Mouse (Mus musculus): ENCODE measurements around the gene Senp1. TPM values are rescaled to one million over a fixed set of nuclear protein-coding genes. Genes with fewer than 3 reads are reported as not detected.

The Senp1 gene
- polyA plus RNA-seq, 1 experiment from 2014 or later = 17.1 TPM

DNA sequence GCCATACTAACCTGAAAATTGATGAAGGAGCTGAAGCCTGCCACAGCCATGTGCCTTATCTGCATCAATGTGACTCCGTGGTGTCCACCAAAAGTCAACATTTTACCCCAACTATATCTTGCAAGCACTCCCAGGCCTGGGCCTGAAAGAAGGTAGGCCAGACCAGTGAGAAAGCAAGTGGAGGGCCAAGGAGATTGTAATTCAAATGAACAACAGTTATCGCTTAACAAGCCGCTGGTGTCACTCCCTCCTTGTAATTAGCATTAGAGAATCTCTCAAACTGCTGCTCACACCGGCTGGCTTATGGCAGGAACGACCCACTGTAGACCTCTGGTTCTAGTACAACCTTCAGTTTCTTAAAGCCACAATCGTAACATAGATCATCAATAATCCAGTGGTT lies 16.6 kb downstream of the Senp1 start:
- WGBS = 81% methylated on average over 6 of the region's 6 CpGs
- Histone ChIP-seq H3K4me2 (ENCODE audit: low read length) (no peak overlapping the region), H3K36me3 (ENCODE audit: insufficient read depth, low read length) (peaks cover 22% of the 10 kb centered on the region)

GRCm38 (mm10) chr15:98075034-98075433 lies 18.5 kb downstream of the Senp1 start:
- TF ChIP-seq CTCF (IDR thresholded peaks at IDR 0.05; ENCODE audit: low read depth) = no peak
- no peaks in the 10 kb centered on the region for H3K4me1 ChIP-seq (replicated peaks; ENCODE audit: insufficient read depth, low read length)
- H3K4me2 ChIP-seq (ENCODE audit: low read length) = no peak overlapping the region
- peaks cover 23% of the 10 kb centered on the region for H3K36me3 ChIP-seq (ENCODE audit: insufficient read depth, low read length)
- H3K27ac ChIP-seq = no peak overlapping the region
- no peaks in the 10 kb centered on the region for H3K9me3 ChIP-seq (replicated peaks; ENCODE audit: low read length)
- DNase-seq (ENCODE audit: low spot score) (no peak), ATAC-seq (replicated peaks; ENCODE audit: low FRiP score, low read depth) (no peak)
- WGBS = 81% methylated on average over 16 of the region's 16 CpGs
- no peaks in the 10 kb centered on the region for H3K27me3 ChIP-seq (ENCODE audit: insufficient read depth, low read length)
- H3K9ac ChIP-seq (ENCODE audit: low read depth, low read length) = no peak overlapping the region
- no peak overlapping the region for H3K4me3 ChIP-seq (replicated peaks; ENCODE audit: low read depth, low read length)

More for the DNA sequence above, 16.6 kb downstream of the Senp1 start:
- DNase-seq (ENCODE audit: low spot score) = no peak
- H3K4me3 ChIP-seq (replicated peaks; ENCODE audit: low read depth, low read length) = no peak overlapping the region
- H3K27ac ChIP-seq = no peak overlapping the region
- H3K27me3 ChIP-seq (ENCODE audit: insufficient read depth, low read length) = no peaks in the 10 kb centered on the region
- no peak for ATAC-seq (replicated peaks; ENCODE audit: low FRiP score, low read depth)
- TF ChIP-seq CTCF (IDR thresholded peaks at IDR 0.05; ENCODE audit: low read depth) = no peak
- no peaks in the 10 kb centered on the region for H3K9me3 ChIP-seq (replicated peaks; ENCODE audit: low read length)
- no peaks in the 10 kb centered on the region for H3K4me1 ChIP-seq (replicated peaks; ENCODE audit: insufficient read depth, low read length)
- no peak overlapping the region for H3K9ac ChIP-seq (ENCODE audit: low read depth, low read length)

DNA sequence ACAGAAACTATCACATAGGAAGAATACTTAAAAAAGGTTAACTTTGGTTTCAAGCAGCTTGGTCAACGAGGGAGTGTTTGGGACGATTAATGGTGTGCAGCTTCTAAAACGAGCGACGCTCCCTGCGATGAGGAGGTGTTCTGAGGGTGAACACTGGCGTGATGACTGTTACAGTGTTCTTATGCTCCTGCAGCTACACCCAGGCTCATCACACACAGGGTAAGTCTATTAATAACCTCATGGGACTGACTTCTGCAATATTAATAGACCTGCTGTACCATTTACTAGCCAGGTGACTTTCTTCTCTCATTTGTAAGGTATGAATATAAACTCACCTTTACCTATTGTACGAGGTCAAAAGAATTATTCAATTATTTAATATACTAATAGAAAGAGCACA lies 19.0 kb downstream of the Senp1 start:
- TF ChIP-seq CTCF (IDR thresholded peaks at IDR 0.05; ENCODE audit: low read depth) = no peak
- ATAC-seq (replicated peaks; ENCODE audit: low FRiP score, low read depth) = no peak
- H3K36me3 ChIP-seq (ENCODE audit: insufficient read depth, low read length) = peaks cover 27% of the 10 kb centered on the region

GRCm38 (mm10) chr15:98070376-98070775 lies 23.2 kb downstream of the Senp1 start:
- no peaks in the 10 kb centered on the region for H3K27me3 ChIP-seq (ENCODE audit: insufficient read depth, low read length)
- no peak for ATAC-seq (replicated peaks; ENCODE audit: low FRiP score, low read depth)
- 97% methylated on average over 3 of the region's 3 CpGs for WGBS
- no peaks in the 10 kb centered on the region for H3K4me1 ChIP-seq (replicated peaks; ENCODE audit: insufficient read depth, low read length)
- DNase-seq (ENCODE audit: low spot score) = no peak
- TF ChIP-seq CTCF (IDR thresholded peaks at IDR 0.05; ENCODE audit: low read depth) = no peak
- H3K9me3 ChIP-seq (replicated peaks; ENCODE audit: low read length) = no peaks in the 10 kb centered on the region
- peaks cover 36% of the 10 kb centered on the region for H3K36me3 ChIP-seq (ENCODE audit: insufficient read depth, low read length)
- no peak overlapping the region for H3K4me2 ChIP-seq (ENCODE audit: low read length)
- no peak overlapping the region for H3K4me3 ChIP-seq (replicated peaks; ENCODE audit: low read depth, low read length)
- no peak overlapping the region for H3K27ac ChIP-seq
- no peak overlapping the region for H3K9ac ChIP-seq (ENCODE audit: low read depth, low read length)

More for the DNA sequence above, 19.0 kb downstream of the Senp1 start:
- H3K9ac ChIP-seq (ENCODE audit: low read depth, low read length) = no peak overlapping the region
- no peak overlapping the region for H3K4me2 ChIP-seq (ENCODE audit: low read length)
- no peaks in the 10 kb centered on the region for H3K9me3 ChIP-seq (replicated peaks; ENCODE audit: low read length)
- H3K27ac ChIP-seq = no peak overlapping the region
- 80% methylated on average over 8 of the region's 8 CpGs for WGBS
- H3K27me3 ChIP-seq (ENCODE audit: insufficient read depth, low read length) = no peaks in the 10 kb centered on the region
- no peak overlapping the region for H3K4me3 ChIP-seq (replicated peaks; ENCODE audit: low read depth, low read length)
- DNase-seq (ENCODE audit: low spot score) = no peak
- no peaks in the 10 kb centered on the region for H3K4me1 ChIP-seq (replicated peaks; ENCODE audit: insufficient read depth, low read length)

- no peak for ATAC-seq (replicated peaks; ENCODE audit: low FRiP score, low read depth)
- Histone ChIP-seq H3K4me2 (ENCODE audit: low read length) (no peak overlapping the region), H3K9ac (ENCODE audit: low read depth, low read length) (no peak overlapping the region), H3K36me3 (ENCODE audit: insufficient read depth, low read length) (peaks cover 36% of the 10 kb centered on the region), H3K4me1 (replicated peaks; ENCODE audit: insufficient read depth, low read length) (no peaks in the 10 kb centered on the region), H3K4me3 (replicated peaks; ENCODE audit: low read depth, low read length) (no peak overlapping the region), H3K9me3 (replicated peaks; ENCODE audit: low read length) (no peaks in the 10 kb centered on the region), H3K27ac (no peak overlapping the region), H3K27me3 (ENCODE audit: insufficient read depth, low read length) (no peaks in the 10 kb centered on the region)
- DNase-seq (ENCODE audit: low spot score) = no peak
- 90% methylated on average over 8 of the region's 8 CpGs for WGBS
- peak; percentile 40 for TF ChIP-seq CTCF (IDR thresholded peaks at IDR 0.05; ENCODE audit: low read depth)
Measured at GRCm38 (mm10) chr15:98069566-98070245, 23.8 kb downstream of the Senp1 start.

- no peak overlapping the region for H3K27ac ChIP-seq
- no peaks in the 10 kb centered on the region for H3K4me1 ChIP-seq (replicated peaks; ENCODE audit: insufficient read depth, low read length)
- no peaks in the 10 kb centered on the region for H3K27me3 ChIP-seq (ENCODE audit: insufficient read depth, low read length)
- ATAC-seq (replicated peaks; ENCODE audit: low FRiP score, low read depth) = no peak
- no peaks in the 10 kb centered on the region for H3K9me3 ChIP-seq (replicated peaks; ENCODE audit: low read length)
- WGBS = 87% methylated on average over 9 of the region's 9 CpGs
- H3K36me3 ChIP-seq (ENCODE audit: insufficient read depth, low read length) = peaks cover 38% of the 10 kb centered on the region
- no peak overlapping the region for H3K4me3 ChIP-seq (replicated peaks; ENCODE audit: low read depth, low read length)
- DNase-seq (ENCODE audit: low spot score) = no peak
- H3K4me2 ChIP-seq (ENCODE audit: low read length) = no peak overlapping the region
- H3K9ac ChIP-seq (ENCODE audit: low read depth, low read length) = no peak overlapping the region
- TF ChIP-seq CTCF (IDR thresholded peaks at IDR 0.05; ENCODE audit: low read depth) = no peak
Measured at GRCm38 (mm10) chr15:98068506-98068905, 25.0 kb downstream of the Senp1 start.

GRCm38 (mm10) chr15:98067492-98067891 lies 26.1 kb downstream of the Senp1 start:
- no peak overlapping the region for H3K27ac ChIP-seq
- no peak overlapping the region for H3K4me2 ChIP-seq (ENCODE audit: low read length)
- no peak for TF ChIP-seq CTCF (IDR thresholded peaks at IDR 0.05; ENCODE audit: low read depth)
- peaks cover 46% of the 10 kb centered on the region for H3K36me3 ChIP-seq (ENCODE audit: insufficient read depth, low read length)
- H3K27me3 ChIP-seq (ENCODE audit: insufficient read depth, low read length) = no peaks in the 10 kb centered on the region
- H3K4me3 ChIP-seq (replicated peaks; ENCODE audit: low read depth, low read length) = no peak overlapping the region
- no peaks in the 10 kb centered on the region for H3K9me3 ChIP-seq (replicated peaks; ENCODE audit: low read length)
- WGBS = 52% methylated on average over 3 of the region's 3 CpGs
- ATAC-seq (replicated peaks; ENCODE audit: low FRiP score, low read depth) = no peak
- no peaks in the 10 kb centered on the region for H3K4me1 ChIP-seq (replicated peaks; ENCODE audit: insufficient read depth, low read length)
- no peak overlapping the region for H3K9ac ChIP-seq (ENCODE audit: low read depth, low read length)
- no peak for DNase-seq (ENCODE audit: low spot score)
